Mouse (Mus musculus) midbrain, postnatal 0 days (tissue): Measurements from ENCODE around the gene Cldn10. TPM values are rescaled to one million over a fixed set of nuclear protein-coding genes. Genes with fewer than 3 reads are reported as not detected.

Experiments
- ATAC-seq: fragments of 200-750 bp; cut with Nextera tagmentation; 2 replicates; pipeline ENCODE4 v1.8.0; 2017; ENCODE audit warnings: moderate number of reproducible peaks, mild to moderate bottlenecking, moderate TSS enrichment, moderate library complexity; ENCODE audit not compliant: low FRiP score
- DNase-seq: peaks from one replicate; pipeline ENCODE4 v3.0.0-alpha.2; 2015; ENCODE audit warnings: low spot score
- H3K27ac ChIP-seq: fragments of 300-500 bp; sonication (generic); 2 replicates; pipeline ENCODE4 v1.5.1; 2014; ENCODE audit warnings: low read depth, mild to moderate bottlenecking, low read length, mixed read lengths
- H3K27me3 ChIP-seq: fragments of 300-500 bp; sonication (generic); 2 replicates; pipeline ENCODE4 v1.6.1; 2014; ENCODE audit warnings: low read length, control low read depth, mixed read lengths; ENCODE audit not compliant: insufficient read depth
- H3K36me3 ChIP-seq: fragments of 300-500 bp; sonication (generic); 2 replicates; pipeline ENCODE4 v1.6.1; 2014; ENCODE audit warnings: low read length, control low read depth, mixed read lengths; ENCODE audit not compliant: insufficient read depth
- H3K4me1 ChIP-seq: fragments of 300-500 bp; sonication (generic); 2 replicates; pipeline ENCODE4 v1.6.1; 2014; ENCODE audit warnings: mild to moderate bottlenecking, control low read depth, antibody characterized with exemption, low read length, mixed read lengths; ENCODE audit not compliant: insufficient read depth
- H3K4me2 ChIP-seq: fragments of 300-500 bp; sonication (generic); 2 replicates; pipeline ENCODE4 v1.6.1; 2014; ENCODE audit warnings: low read depth, mild to moderate bottlenecking, low read length, mixed read lengths; ENCODE audit not compliant: poor library complexity, severe bottlenecking
- H3K4me3 ChIP-seq: fragments of 300-500 bp; sonication (generic); 2 replicates; pipeline ENCODE4 v1.5.1; 2014; ENCODE audit warnings: low read depth, mild to moderate bottlenecking, low read length, moderate library complexity
- H3K9ac ChIP-seq: fragments of 300-500 bp; sonication (generic); replicated peaks from 2 replicates; pipeline ENCODE4 v1.6.1; 2014; ENCODE audit warnings: mild to moderate bottlenecking, low read length, moderate library complexity, mixed read lengths; ENCODE audit not compliant: poor library complexity, severe bottlenecking
- H3K9me3 ChIP-seq: fragments of 300-500 bp; sonication (generic); 2 replicates; pipeline ENCODE4 v1.6.1; 2016; ENCODE audit warnings: low read length, control low read depth
- CTCF ChIP-seq: IDR thresholded peaks from 2 replicates; pipeline ENCODE4 v1.5.1; 2016; ENCODE audit warnings: antibody characterized with exemption, mild to moderate bottlenecking
- WGBS: fragments of 180-500 bp; shearing (Covaris S2); extraction: QIAGEN DNeasy Blood & Tissue Kit; methylation state at CpG from one replicate; pipeline ENCODE4 v1.1.7; 2014; 5-methylcytosine and 5-hydroxymethylcytosine counted together
- polyA plus RNA-seq: library from polyadenylated mRNA; unstranded; fragments of >200 nt; fragmentation: Nextera tagmentation; extraction: Ambion mirVana; gene quantifications from 2 replicates; pipeline ENCODE4 v1.2.1, GENCODE M21; 2015
- total RNA-seq: library from RNA; depleted of rRNA; stranded (reverse); fragments of >200 nt; gene quantifications from 2 replicates; pipeline ENCODE4 v1.2.3, GENCODE M21; 2014

The Cldn10 gene
- total and polyA plus RNA-seq, 2 experiments from 2014 or later: 11.8 to 24.1 TPM

- H3K4me1 ChIP-seq: no peaks in the 10 kb centered on the region
- no peaks in the 10 kb centered on the region for H3K27me3 ChIP-seq
- TF ChIP-seq CTCF: no peak
- no peak overlapping the region for H3K27ac ChIP-seq
- H3K4me3 ChIP-seq: no peak overlapping the region
- no peak for DNase-seq
- no peak overlapping the region for H3K9ac ChIP-seq
- no peak for ATAC-seq
- H3K36me3 ChIP-seq: no peaks in the 10 kb centered on the region
- 75% methylated on average over 4 of the region's 4 CpGs for WGBS
- no peak overlapping the region for H3K4me2 ChIP-seq
- H3K9me3 ChIP-seq: no peaks in the 10 kb centered on the region
These were observed 2.5 kb downstream of the Cldn10 start for GRCm38 (mm10) chr14:118790217-118790616.

- H3K4me3 ChIP-seq: no peak overlapping the region
- H3K9ac ChIP-seq: no peak overlapping the region
- no peak for TF ChIP-seq CTCF
- no peak overlapping the region for H3K27ac ChIP-seq
- H3K9me3 ChIP-seq: no peaks in the 10 kb centered on the region
- H3K27me3 ChIP-seq: no peaks in the 10 kb centered on the region
- WGBS: 74% methylated on average over 7 of the region's 7 CpGs
- no peak overlapping the region for H3K4me2 ChIP-seq
- ATAC-seq (no peak), DNase-seq (no peak)
- H3K4me1 ChIP-seq: no peaks in the 10 kb centered on the region
- H3K36me3 ChIP-seq: no peaks in the 10 kb centered on the region
These were observed 5.2 kb downstream of the Cldn10 start for GRCm38 (mm10) chr14:118792957-118793356.

- H3K4me3 ChIP-seq: no peak overlapping the region
- no peak for DNase-seq
- no peak overlapping the region for H3K4me2 ChIP-seq
- 90% methylated on average over 6 of the region's 6 CpGs for WGBS
- H3K27ac ChIP-seq: no peak overlapping the region
- H3K4me1 ChIP-seq: no peaks in the 10 kb centered on the region
- no peak overlapping the region for H3K9ac ChIP-seq
- H3K36me3 ChIP-seq: no peaks in the 10 kb centered on the region
- no peaks in the 10 kb centered on the region for H3K9me3 ChIP-seq
- no peak for TF ChIP-seq CTCF
- no peaks in the 10 kb centered on the region for H3K27me3 ChIP-seq
- ATAC-seq: no peak
These were observed 5.7 kb downstream of the Cldn10 start for GRCm38 (mm10) chr14:118793416-118793815.

GRCm38 (mm10) chr14:118794196-118794595 is 6.5 kb downstream of the Cldn10 start:
- 71% methylated on average over 1 of the region's 1 CpGs for WGBS
- H3K9ac ChIP-seq: no peak overlapping the region
- H3K4me3 ChIP-seq: no peak overlapping the region
- no peaks in the 10 kb centered on the region for H3K4me1 ChIP-seq
- no peak overlapping the region for H3K4me2 ChIP-seq
- DNase-seq (no peak), ATAC-seq (no peak)
- no peaks in the 10 kb centered on the region for H3K9me3 ChIP-seq
- no peaks in the 10 kb centered on the region for H3K36me3 ChIP-seq
- no peaks in the 10 kb centered on the region for H3K27me3 ChIP-seq
- TF ChIP-seq CTCF: no peak
- no peak overlapping the region for H3K27ac ChIP-seq

- no peak overlapping the region for H3K9ac ChIP-seq
- H3K4me1 ChIP-seq: no peaks in the 10 kb centered on the region
- WGBS: 88% methylated on average over 2 of the region's 2 CpGs
- ATAC-seq (no peak), DNase-seq (no peak)
- no peak overlapping the region for H3K27ac ChIP-seq
- TF ChIP-seq CTCF: no peak
- H3K36me3 ChIP-seq: no peaks in the 10 kb centered on the region
- H3K4me2 ChIP-seq: no peak overlapping the region
- no peaks in the 10 kb centered on the region for H3K9me3 ChIP-seq
- H3K4me3 ChIP-seq: no peak overlapping the region
- no peaks in the 10 kb centered on the region for H3K27me3 ChIP-seq
These were observed 7.2 kb downstream of the Cldn10 start for GRCm38 (mm10) chr14:118794893-118795292.

GRCm38 (mm10) chr14:118795915-118796693 is 8.4 kb downstream of the Cldn10 start:
- TF ChIP-seq CTCF: no peak
- Histone ChIP-seq H3K27ac (no peak overlapping the region), H3K4me2 (no peak overlapping the region), H3K36me3 (no peaks in the 10 kb centered on the region), H3K27me3 (no peaks in the 10 kb centered on the region), H3K9me3 (no peaks in the 10 kb centered on the region), H3K4me3 (no peak overlapping the region), H3K4me1 (no peaks in the 10 kb centered on the region), H3K9ac (no peak overlapping the region)
- WGBS: 68% methylated on average over 10 of the region's 10 CpGs
- no peak for DNase-seq
- ATAC-seq: no peak
